Mouse (Mus musculus) kidney, adult 2 months (tissue): ENCODE data around the gene Npvf. TPM values are rescaled to one million over a fixed set of nuclear protein-coding genes. Genes with fewer than 3 reads are reported as not detected.

Experiments
- DNase-seq: peaks from one replicate; pipeline ENCODE4 v3.0.0; 2021
- H3K27ac ChIP-seq: fragments of 200-500 bp; 2 replicates; pipeline ENCODE4 v1.5.1; 2012; ENCODE audit warnings: low read depth, low read length, control low read depth, inconsistent platforms; ENCODE audit not compliant: insufficient read depth
- H3K27me3 ChIP-seq: fragments of 200-500 bp; replicated peaks from 2 replicates; pipeline ENCODE4 v1.6.1; 2012; ENCODE audit warnings: mild to moderate bottlenecking, moderate library complexity, low read length, inconsistent platforms; ENCODE audit not compliant: control insufficient read depth, insufficient read depth
- H3K36me3 ChIP-seq: fragments of 200-500 bp; 2 replicates; pipeline ENCODE4 v1.6.1; 2012; ENCODE audit warnings: mild to moderate bottlenecking, moderate library complexity, low read length, inconsistent platforms; ENCODE audit not compliant: control insufficient read depth, insufficient read depth
- H3K4me1 ChIP-seq: fragments of 200-500 bp; 2 replicates; pipeline ENCODE4 v1.6.1; 2011; ENCODE audit warnings: low read length; ENCODE audit not compliant: control insufficient read depth, insufficient read depth
- H3K4me3 ChIP-seq: fragments of 200-500 bp; 2 replicates; pipeline ENCODE4 v1.5.1; 2011; ENCODE audit warnings: mild to moderate bottlenecking, low read depth, low read length, control low read depth; ENCODE audit not compliant: insufficient read depth
- CTCF ChIP-seq: fragments of 200-500 bp; conservative IDR thresholded peaks from 2 replicates; pipeline ENCODE4 v1.5.1; 2011; ENCODE audit warnings: low read depth, mild to moderate bottlenecking, control low read depth, low read length, moderate library complexity, mixed read lengths; ENCODE audit not compliant: insufficient read depth, insufficient read length
- POLR2A ChIP-seq: fragments of 200-500 bp; IDR thresholded peaks from one replicate; pipeline ENCODE4 v1.6.1; 2011; ENCODE audit warnings: low read depth, low read length, control low read depth
- WGBS: fragments of 180-500 bp; shearing (Covaris S2); methylation state at CpG from one replicate; pipeline ENCODE4 v1.1.7; 2018; 5-methylcytosine and 5-hydroxymethylcytosine counted together
- polyA plus RNA-seq: library from polyadenylated mRNA; depleted of rRNA; stranded (reverse); fragments of >200 nt; gene quantifications from 2 replicates; pipeline ENCODE4 v1.2.3, GENCODE M21; 2012; rRNA removed

Gene Npvf
- not detected in 2 replicates for polyA plus RNA-seq

DNA sequence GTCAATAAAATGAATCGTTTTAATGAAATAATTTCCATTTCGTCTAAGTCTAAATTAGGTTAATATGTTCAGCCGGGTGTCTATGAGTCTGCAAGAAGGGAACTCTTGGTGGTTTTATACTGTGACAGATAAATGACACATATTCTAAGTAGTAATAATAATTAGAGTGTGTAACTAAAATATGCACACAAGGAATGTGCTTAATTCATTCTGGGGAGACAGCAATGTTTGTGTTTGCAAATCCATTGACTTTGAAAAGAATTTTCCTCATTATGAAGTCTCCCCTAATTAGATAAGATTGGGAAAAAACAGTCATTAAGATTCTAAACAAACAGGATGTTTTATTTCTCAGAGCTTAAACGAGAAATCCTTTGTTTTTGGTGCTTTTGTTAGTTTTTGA lies at the start of gene Npvf:
Npvf (minus strand) TSS at position 84 of the 400 bp plus-strand sequence.
- no peaks in the 10 kb centered on the region for H3K4me1 ChIP-seq
- no peaks in the 10 kb centered on the region for H3K36me3 ChIP-seq
- H3K27ac ChIP-seq: no peak within 1 kb of the TSS
- H3K4me3 ChIP-seq: no peak within 1 kb of the TSS
- TF ChIP-seq CTCF (no peak), POLR2A (no peak)
- no peak for DNase-seq
- WGBS: 72% methylated on average over 4 of the region's 4 CpGs
- no peaks in the 10 kb centered on the region for H3K27me3 ChIP-seq

DNA sequence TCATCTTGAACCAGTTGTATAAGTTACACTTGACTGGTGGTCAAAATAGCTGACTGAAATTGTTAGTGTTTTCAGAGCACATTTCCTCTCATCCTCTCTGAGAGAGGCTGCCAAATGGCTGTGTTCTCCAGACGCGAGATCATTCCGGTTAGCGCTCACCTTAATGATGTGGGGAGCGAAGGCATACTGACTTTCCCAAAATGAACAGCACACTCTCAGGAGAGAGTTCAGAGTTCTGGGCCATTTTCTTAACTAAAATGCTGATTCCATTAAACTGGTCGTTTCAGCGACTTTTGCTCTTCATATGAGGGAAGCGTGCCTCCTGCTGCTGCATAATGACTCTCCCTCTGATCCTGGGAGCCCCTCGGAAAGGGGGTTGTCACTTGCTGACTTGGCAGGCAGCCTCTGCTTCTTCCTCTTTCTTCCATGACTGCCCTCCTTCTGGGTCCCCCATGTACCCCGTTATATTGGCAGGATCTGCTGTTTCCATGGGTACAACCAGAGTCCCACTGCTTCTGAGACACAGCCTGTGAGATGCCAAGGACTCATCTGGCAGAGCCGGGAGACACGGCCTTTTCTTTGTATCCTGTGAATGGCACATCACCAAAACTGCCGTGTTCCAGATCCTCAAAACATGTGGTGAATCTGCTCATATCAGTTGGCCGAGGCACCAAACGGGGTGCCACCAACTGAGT lies 35.0 kb upstream of the Npvf start:
- TF ChIP-seq POLR2A: no peak
- no peak for TF ChIP-seq CTCF
- H3K4me1 ChIP-seq: no peaks in the 10 kb centered on the region
- H3K4me3 ChIP-seq: no peak overlapping the region
- H3K27me3 ChIP-seq: no peaks in the 10 kb centered on the region
- no peaks in the 10 kb centered on the region for H3K36me3 ChIP-seq
- no peak overlapping the region for H3K27ac ChIP-seq
- no peak for DNase-seq
- 68% methylated on average over 15 of the region's 15 CpGs for WGBS

DNA sequence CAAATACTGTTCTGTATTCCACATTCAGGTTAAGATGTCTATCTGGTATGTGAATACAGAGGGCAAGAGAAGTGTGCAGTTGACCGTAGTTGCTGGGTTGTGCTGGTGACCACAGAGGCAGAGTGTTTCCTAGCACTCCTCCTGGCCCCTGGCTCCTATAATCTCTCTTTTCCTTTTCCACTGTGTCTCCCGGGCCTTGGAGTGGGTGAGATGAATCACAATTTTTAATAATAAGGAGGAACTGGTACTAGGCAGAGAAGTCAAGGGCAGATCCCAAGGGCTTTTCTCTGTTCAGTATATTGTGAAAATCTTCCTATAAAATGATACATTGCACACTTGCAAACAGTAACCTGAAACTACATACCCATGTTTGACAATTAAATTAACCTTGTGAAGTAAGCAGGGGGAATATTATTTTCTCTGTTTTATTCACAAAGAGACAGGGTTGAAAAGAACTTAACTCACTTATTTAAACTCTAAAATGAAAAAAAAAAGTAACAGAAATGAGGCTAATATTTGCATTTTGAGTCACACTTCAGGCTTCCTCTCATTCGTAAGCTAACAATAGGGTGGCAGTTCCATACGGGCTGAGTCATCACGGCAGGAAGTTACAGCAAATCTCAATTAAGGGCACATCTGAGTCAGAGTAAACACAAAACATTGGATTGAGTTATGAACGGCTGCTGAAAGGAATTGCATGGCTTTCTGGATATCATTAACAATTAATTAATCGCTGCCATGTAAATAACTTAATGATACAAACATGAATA lies 30.6 kb upstream of the Npvf start:
- no peak for TF ChIP-seq POLR2A
- TF ChIP-seq CTCF: no peak
- Histone ChIP-seq H3K36me3 (no peaks in the 10 kb centered on the region), H3K4me3 (no peak overlapping the region), H3K27me3 (no peaks in the 10 kb centered on the region), H3K4me1 (no peaks in the 10 kb centered on the region), H3K27ac (no peak overlapping the region)
- WGBS: 53% methylated on average over 7 of the region's 7 CpGs
- peak; percentile 23 for DNase-seq

DNA sequence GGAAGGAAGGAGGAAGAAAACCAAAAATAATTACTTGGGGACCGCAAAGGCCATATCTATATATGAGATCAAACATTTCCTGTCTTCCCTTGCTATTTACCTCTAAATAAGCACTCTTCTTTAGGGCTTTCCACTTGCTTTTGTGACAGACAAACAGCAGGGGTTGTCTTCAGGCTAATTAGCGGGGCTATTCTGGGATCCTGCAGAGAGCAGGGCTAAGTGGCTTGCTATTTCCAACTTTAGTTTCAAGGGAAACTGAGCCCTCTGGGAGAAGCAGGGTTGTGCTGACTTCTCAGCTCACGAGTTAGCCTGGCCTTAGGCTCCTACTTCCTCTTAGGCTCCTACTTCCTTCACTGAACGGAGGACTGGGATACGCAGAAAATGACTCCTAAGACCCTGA lies 27.3 kb upstream of the Npvf start:
- TF ChIP-seq CTCF (no peak), POLR2A (no peak)
- Histone ChIP-seq H3K27me3 (no peaks in the 10 kb centered on the region), H3K4me3 (no peak overlapping the region), H3K27ac (no peak overlapping the region), H3K4me1 (no peaks in the 10 kb centered on the region), H3K36me3 (no peaks in the 10 kb centered on the region)
- WGBS: 72% methylated on average over 5 of the region's 5 CpGs
- no peak for DNase-seq

DNA sequence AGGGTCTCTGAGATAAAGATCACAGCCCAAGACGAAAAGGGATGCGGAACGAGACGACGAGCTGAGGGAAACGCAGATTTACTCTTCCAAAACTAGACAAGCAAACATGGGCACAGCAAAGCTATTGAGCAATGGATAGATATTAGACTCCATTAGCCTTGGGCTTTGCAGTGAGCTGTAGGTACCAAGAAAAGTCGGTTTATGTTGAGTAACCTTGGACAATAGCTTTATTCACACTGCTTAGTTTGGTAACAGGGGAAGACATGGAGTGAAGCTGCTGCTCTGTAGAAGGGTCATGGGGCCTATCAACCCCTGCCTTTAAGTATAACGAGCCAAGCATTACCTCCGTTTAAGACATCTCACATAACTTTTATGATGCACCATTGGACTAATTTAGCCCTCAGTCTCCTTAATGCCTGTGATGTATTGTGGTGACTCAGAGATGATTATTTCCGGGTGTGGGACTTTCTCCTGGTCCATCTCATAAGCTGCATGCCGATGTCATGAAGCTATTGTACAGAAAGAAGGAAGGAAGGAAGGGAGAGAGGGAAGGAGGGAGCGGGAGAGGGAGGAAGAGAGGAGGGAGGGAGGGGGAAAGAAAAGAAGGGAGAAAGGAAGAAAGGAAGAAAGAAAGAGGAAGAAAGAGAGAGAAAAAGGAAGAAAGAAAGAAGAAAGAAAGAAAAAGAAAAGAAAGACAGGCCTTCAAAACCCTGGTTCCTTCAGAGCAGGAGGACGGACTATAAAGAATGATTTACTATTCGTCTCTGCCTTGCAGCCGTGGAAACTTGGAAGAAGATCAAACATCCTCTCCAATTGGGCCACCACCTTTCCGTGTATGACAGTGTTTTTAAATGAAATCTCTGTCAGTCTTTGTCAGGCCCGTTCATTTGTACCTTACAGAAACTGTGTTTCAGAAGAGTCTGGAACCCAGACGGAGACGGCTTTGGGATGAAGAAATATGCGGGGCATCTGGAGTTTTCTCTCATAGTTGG lies 26.3 kb upstream of the Npvf start:
- Histone ChIP-seq H3K27me3 (no peaks in the 10 kb centered on the region), H3K4me3 (no peak overlapping the region), H3K27ac (no peak overlapping the region), H3K36me3 (no peaks in the 10 kb centered on the region), H3K4me1 (no peaks in the 10 kb centered on the region)
- 57% methylated on average over 20 of the region's 20 CpGs for WGBS
- TF ChIP-seq POLR2A: no peak
- no peak for TF ChIP-seq CTCF
- peak; percentile 8 for DNase-seq

DNA sequence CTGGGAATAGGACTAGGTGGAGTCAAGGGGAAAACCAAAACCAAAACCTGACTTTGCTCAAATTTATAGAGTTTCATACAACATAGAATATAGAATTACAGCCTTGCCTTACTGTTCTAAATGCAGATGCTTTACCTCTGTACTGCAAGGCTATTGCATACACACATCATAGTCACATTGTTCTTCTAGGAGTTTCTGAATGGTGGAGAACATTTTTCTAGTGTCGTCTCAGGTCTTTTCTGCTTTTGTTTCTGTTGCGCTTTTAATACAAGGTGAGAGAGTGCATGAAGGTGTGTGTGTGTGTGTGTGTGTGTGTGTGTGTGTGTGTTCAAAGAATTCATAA lies 25.2 kb upstream of the Npvf start:
- Histone ChIP-seq H3K4me1 (no peaks in the 10 kb centered on the region), H3K4me3 (no peak overlapping the region), H3K36me3 (no peaks in the 10 kb centered on the region), H3K27ac (no peak overlapping the region), H3K27me3 (no peaks in the 10 kb centered on the region)
- TF ChIP-seq POLR2A (no peak), CTCF (no peak)
- DNase-seq: no peak
- WGBS: 91% methylated on average over 2 of the region's 2 CpGs
